Mouse (Mus musculus) brain, adult 2 months (tissue): ENCODE data around the gene Kmt2e.

Experiments used
- DNase-seq: peaks from one replicate; pipeline ENCODE4 v3.0.0; 2011; ENCODE audit warnings: low read depth, low spot score

Gene Kmt2e

GRCm38 (mm10) chr5:23431948-23432707, 2.1 kb upstream of the Kmt2e start:
- no peak for DNase-seq

- peak; percentile 100 for DNase-seq
Observed at GRCm38 (mm10) chr5:23432708-23433645, 1.3 kb upstream of the Kmt2e start.

GRCm38 (mm10) chr5:23434598-23435481, 599 bp downstream of the Kmt2e start:
- peak; percentile 89 for DNase-seq

- DNase-seq = peak; percentile 42
Observed at GRCm38 (mm10) chr5:23435482-23436125, 1.4 kb downstream of the Kmt2e start.

- no peak for DNase-seq
Observed at GRCm38 (mm10) chr5:23436735-23437134, 2.5 kb downstream of the Kmt2e start.

GRCm38 (mm10) chr5:23439857-23440256, 5.6 kb downstream of the Kmt2e start:
- no peak for DNase-seq

GRCm38 (mm10) chr5:23440572-23440971, 6.3 kb downstream of the Kmt2e start:
- no peak for DNase-seq

- no peak for DNase-seq
Observed at GRCm38 (mm10) chr5:23441916-23442315, 7.7 kb downstream of the Kmt2e start.

- DNase-seq = no peak
Observed at GRCm38 (mm10) chr5:23444411-23444810, 10.2 kb downstream of the Kmt2e start.

GRCm38 (mm10) chr5:23453561-23453960, 19.3 kb downstream of the Kmt2e start:
- DNase-seq = peak; percentile 64

GRCm38 (mm10) chr5:23461688-23462087, 27.4 kb downstream of the Kmt2e start:
- peak; percentile 84 for DNase-seq

- DNase-seq = no peak
Observed at GRCm38 (mm10) chr5:23464247-23464646, 30.0 kb downstream of the Kmt2e start.

- DNase-seq = no peak
Observed at GRCm38 (mm10) chr5:23464743-23465142, 30.5 kb downstream of the Kmt2e start.

- DNase-seq = no peak
Observed at GRCm38 (mm10) chr5:23466546-23466945, 32.3 kb downstream of the Kmt2e start.

GRCm38 (mm10) chr5:23473098-23473873, 39.0 kb downstream of the Kmt2e start:
- no peak for DNase-seq

- DNase-seq = no peak
Observed at GRCm38 (mm10) chr5:23483811-23484210, 49.6 kb downstream of the Kmt2e start.

- no peak for DNase-seq
Observed at GRCm38 (mm10) chr5:23489231-23489630, 55.0 kb downstream of the Kmt2e start.

- peak; percentile 71 for DNase-seq
Observed at GRCm38 (mm10) chr5:23490797-23491196, 56.6 kb downstream of the Kmt2e start.

- peak; percentile 52 for DNase-seq
Observed at GRCm38 (mm10) chr5:23496396-23496795, 62.2 kb downstream of the Kmt2e start.

GRCm38 (mm10) chr5:23496933-23497332, 62.7 kb downstream of the Kmt2e start:
- no peak for DNase-seq
